Comparison of ENCODE assay signal across 10 mouse cellular contexts in genomic region chr4:133690252-133690651, GRCm38 (mm10). TPM values are rescaled to one million over a fixed set of nuclear protein-coding genes. Genes with fewer than 3 reads are reported as not detected.
A peak's percentile ranks its signal among the peaks of the same experiment; 100 is the strongest.
DNase-seq lines count a peak whose midpoint lies in the region; ATAC-seq and TF ChIP-seq lines count a peak whose summit lies in the region.
"Had no signal": no experiment of that assay in that cellular context is flagged by ENCODE, and none has a peak within 500 bp of the region (broad histone marks: within the 10 kb centered on the region; RNA-seq: fewer than 3 reads in every experiment).

No protein-coding gene starts in this region.

- peak overlapping the region; percentile 21; the same call in 1 of the 2 replicates for H3K27ac ChIP-seq in heart, adult 2 months
- H3K27ac ChIP-seq in bone marrow macrophage, adult 2 months (ENCODE audit: insufficient read depth, low read depth, low read length): peak overlapping the region; percentile 21; the same call in 1 of the 2 replicates
- H3K27ac ChIP-seq in heart, postnatal 0 days (ENCODE audit: low read depth): peak overlapping the region; percentile 8; the same call in 1 of the 2 replicates
- H3K27ac ChIP-seq in limb, embryonic 15.5 days: peak overlapping the region; percentile 43; the same call in 1 of the 2 replicates

- intact Hi-C loops in heart, adult 2 months (cut with DNase I): no loop called here
- intact Hi-C loops in heart, postnatal 25 days (cut with DNase I): no loop called here
- intact Hi-C loops in left cerebral cortex, postnatal 36 days (cut with DNase I): no loop called here

- H3K79me2 ChIP-seq in heart, adult 2 months (replicated peaks; ENCODE audit: control insufficient read depth, insufficient read depth, low read length): no peaks in the 10 kb centered on the region

- peaks cover 11% of the 10 kb centered on the region for H3K4me1 ChIP-seq in heart, adult 2 months (ENCODE audit: control insufficient read depth, insufficient read depth, low read length)
- peaks cover 14% of the 10 kb centered on the region for H3K4me1 ChIP-seq in bone marrow macrophage, adult 2 months (ENCODE audit: control insufficient read depth, insufficient read depth, low read length)
- peaks cover 22% of the 10 kb centered on the region for H3K4me1 ChIP-seq in heart, postnatal 0 days (ENCODE audit: control insufficient read depth, insufficient read depth)
- H3K4me1 ChIP-seq in limb, embryonic 15.5 days: peaks cover 23% of the 10 kb centered on the region

- no peak overlapping the region for H3K4me2 ChIP-seq in heart, postnatal 0 days (ENCODE audit: low read depth, low read length)
- H3K4me2 ChIP-seq in limb, embryonic 15.5 days: no peak overlapping the region

- H3K4me3 ChIP-seq in heart, adult 2 months: no peak overlapping the region
- H3K4me3 ChIP-seq in bone marrow macrophage, adult 2 months (ENCODE audit: insufficient read depth, low read length): no peak overlapping the region
- H3K4me3 ChIP-seq in heart, postnatal 0 days (ENCODE audit: low read depth, low read length): no peak overlapping the region
- H3K4me3 ChIP-seq in limb, embryonic 15.5 days: no peak overlapping the region
- H3K4me3 ChIP-seq: megakaryocyte, embryonic 14.5 days had no signal

- H3K27me3 ChIP-seq in heart, adult 2 months (ENCODE audit: control insufficient read depth, insufficient read depth, low read length): no peaks in the 10 kb centered on the region
- H3K27me3 ChIP-seq in heart, postnatal 0 days (ENCODE audit: control insufficient read depth, insufficient read depth, low read length): no peaks in the 10 kb centered on the region
- H3K27me3 ChIP-seq in limb, embryonic 15.5 days: no peaks in the 10 kb centered on the region
- H3K27me3 ChIP-seq: megakaryocyte, embryonic 14.5 days; Patski had no signal

- no peak for TF ChIP-seq CTCF in heart, adult 2 months (IDR thresholded peaks at IDR 0.05)
- no peak for TF ChIP-seq CTCF in bone marrow macrophage, adult 2 months (IDR thresholded peaks at IDR 0.05; ENCODE audit: low read depth, low read length)
- no peak for TF ChIP-seq CTCF in heart, postnatal 0 days (IDR thresholded peaks at IDR 0.05; ENCODE audit: low read depth)

- peak; percentile 69; the same call in 1 of the 2 replicates for ATAC-seq in heart, postnatal 0 days (ENCODE audit: insufficient read depth, low read depth)
- no peak for ATAC-seq in limb, embryonic 15.5 days (ENCODE audit: insufficient number of reproducible peaks, low FRiP score, low TSS enrichment, low read depth)
- ATAC-seq in erythroid progenitor cell, adult 5-6 weeks (replicated peaks; ENCODE audit: low FRiP score, poor library complexity, severe bottlenecking): no peak
- ATAC-seq: Patski had no signal

- peak in 1 of 2 experiments; percentile 34 for DNase-seq in heart, adult 2 months
- no peak for DNase-seq in heart, postnatal 25 days (ENCODE audit: low spot score)
- peak; percentile 52 for DNase-seq in heart, postnatal 0 days (ENCODE audit: low spot score)
- no peak for DNase-seq in gastrocnemius, adult 18-20 months (ENCODE audit: low spot score)
- no peak for DNase-seq in left cerebral cortex, postnatal 36 days (ENCODE audit: low spot score in 2 of 2)

- H3K9ac ChIP-seq in heart, adult 2 months (ENCODE audit: low read depth, low read length): no peak overlapping the region
- no peak overlapping the region for H3K9ac ChIP-seq in heart, postnatal 0 days (replicated peaks; ENCODE audit: low read depth, low read length)
- H3K9ac ChIP-seq in limb, embryonic 15.5 days: no peak overlapping the region

- WGBS in heart, adult 2 months: 13% methylated on average over 5 of the region's 5 CpGs
- WGBS in heart, postnatal 0 days: 8% methylated on average over 5 of the region's 5 CpGs
- 10% methylated on average over 5 of the region's 5 CpGs for WGBS in limb, embryonic 15.5 days

- peaks cover 17% of the 10 kb centered on the region for H3K36me3 ChIP-seq in heart, adult 2 months (ENCODE audit: control insufficient read depth, insufficient read depth, low read length)
- peaks cover 100% of the 10 kb centered on the region for H3K36me3 ChIP-seq in heart, postnatal 0 days (replicated peaks; ENCODE audit: control insufficient read depth, insufficient read depth, low read length)
- H3K36me3 ChIP-seq in limb, embryonic 15.5 days: peaks cover 99% of the 10 kb centered on the region

- 0 out of 2 replicates have a peak, but pooled peaks have one; percentile 27 for TF ChIP-seq EP300 in heart, adult 2 months (IDR thresholded peaks at IDR 0.05; ENCODE audit: insufficient read depth, low read depth, low read length)
- peak; percentile 50; the same call in 1 of the 2 replicates for TF ChIP-seq EP300 in heart, postnatal 0 days (IDR thresholded peaks at IDR 0.05; ENCODE audit: low read depth)

- H3K9me3 ChIP-seq in heart, postnatal 0 days (replicated peaks; ENCODE audit: control insufficient read depth, low read length): no peaks in the 10 kb centered on the region
- no peaks in the 10 kb centered on the region for H3K9me3 ChIP-seq in limb, embryonic 15.5 days
- H3K9me3 ChIP-seq: megakaryocyte, embryonic 14.5 days had no signal

- TF ChIP-seq POLR2A in heart, adult 2 months (IDR thresholded peaks at IDR 0.05; ENCODE audit: insufficient read depth, low read depth, low read length): no peak
- TF ChIP-seq POLR2A in bone marrow macrophage, adult 2 months (IDR thresholded peaks at IDR 0.05; ENCODE audit: borderline replicate concordance, low read depth, low read length): no peak

RNA-seq across cellular contexts. Expression of gene Pigv, which starts 17.8 kb away (rescaled TPM):
- 10 to 100 TPM; 11.7 to 12.1 TPM for total RNA-seq in heart, adult 2 months (2021)
- polyA plus RNA-seq in heart, adult 2 months (2012; rRNA removed): 9.5 and 11.7 TPM in 2 replicates
- total RNA-seq in heart, postnatal 25 days (2021): 10 to 100 TPM; 10.6 to 11.2 TPM
- polyA plus RNA-seq in bone marrow macrophage, adult 2 months (2012; ENCODE audit: insufficient read depth, insufficient read length, missing spikeins): 15.5 and 16.6 TPM in 2 replicates
- total RNA-seq in heart, postnatal 0 days (2014; rRNA removed; ENCODE audit: low replicate concordance): 8.7 and 13.7 TPM in 2 replicates
- polyA plus RNA-seq in heart, postnatal 0 days (2015; fragmentation: Nextera tagmentation; extraction: Ambion mirVana): 12.9 and 13.5 TPM in 2 replicates
- polyA plus RNA-seq in limb, embryonic 15.5 days (2015; fragmentation: Nextera tagmentation; extraction: Ambion mirVana): 14.6 and 15.3 TPM in 2 replicates
- 10 to 100 TPM in 1 of 2 experiments, 1 to 10 TPM in 1; 9.7 to 12.2 TPM for total RNA-seq in gastrocnemius, adult 18-20 months (2021)
- 1 to 10 TPM; 8.3 to 9.6 TPM for total RNA-seq in left cerebral cortex, postnatal 36 days (2021)
- total RNA-seq in erythroid progenitor cell, adult 5-6 weeks (2015; ENCODE audit: low replicate concordance): 1.3 and 4.0 TPM in 2 replicates
- total RNA-seq in erythroid progenitor cell, adult 5-6 weeks (2017; ENCODE audit: low replicate concordance): 2.7 and 3.2 TPM in 2 replicates

RNA-seq across cellular contexts. Expression of gene Zdhhc18, which starts 40.3 kb away (rescaled TPM):
- 10 to 100 TPM; 21.3 to 27.7 TPM for total RNA-seq in heart, adult 2 months (2021)
- 37.3 and 40.1 TPM in 2 replicates for polyA plus RNA-seq in heart, adult 2 months (2012; rRNA removed)
- total RNA-seq in heart, postnatal 25 days (2021): 10 to 100 TPM; 18.7 to 20.1 TPM
- polyA plus RNA-seq in bone marrow macrophage, adult 2 months (2012; ENCODE audit: insufficient read depth, insufficient read length, missing spikeins): 19.4 and 27.4 TPM in 2 replicates
- total RNA-seq in heart, postnatal 0 days (2014; rRNA removed; ENCODE audit: low replicate concordance): 11.4 and 21.8 TPM in 2 replicates
- polyA plus RNA-seq in heart, postnatal 0 days (2015; fragmentation: Nextera tagmentation; extraction: Ambion mirVana): 1.7 and 2.3 TPM in 2 replicates
- 2.9 and 3.6 TPM in 2 replicates for polyA plus RNA-seq in limb, embryonic 15.5 days (2015; fragmentation: Nextera tagmentation; extraction: Ambion mirVana)
- total RNA-seq in gastrocnemius, adult 18-20 months (2021): 10 to 100 TPM; 24.1 to 35.7 TPM
- total RNA-seq in left cerebral cortex, postnatal 36 days (2021): 10 to 100 TPM; 37.6 to 40.6 TPM
- 8.3 and 19.3 TPM in 2 replicates for total RNA-seq in erythroid progenitor cell, adult 5-6 weeks (2015; ENCODE audit: low replicate concordance)
- 3.9 and 11.2 TPM in 2 replicates for total RNA-seq in erythroid progenitor cell, adult 5-6 weeks (2017; ENCODE audit: low replicate concordance)
